Mouse (Mus musculus): ENCODE measurements around the gene Ptprt.

DNA sequence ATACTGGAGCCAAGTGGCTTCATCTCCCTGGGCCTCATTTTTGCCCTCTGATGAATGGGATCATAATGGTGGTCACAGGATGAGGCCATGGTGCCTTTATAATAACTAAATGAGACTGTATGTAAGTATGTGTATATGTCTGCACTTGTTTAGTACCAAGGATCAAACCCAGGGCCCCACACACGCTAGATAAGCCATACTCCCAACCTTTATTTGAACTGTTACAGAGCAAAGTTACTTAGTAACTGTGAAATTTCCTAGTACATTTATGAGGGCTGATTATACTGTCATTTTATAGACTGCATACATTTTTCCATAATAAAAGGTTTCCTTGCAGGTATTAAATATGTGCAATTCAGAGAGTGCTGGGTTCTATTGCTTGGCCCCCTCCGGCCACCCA is 49.5 kb upstream of the Ptprt start:
- TF ChIP-seq CTCF (IDR thresholded peaks at IDR 0.05; ENCODE audit: borderline replicate concordance, insufficient read depth, low read depth, low read length) = no peak
- TF ChIP-seq POLR2A (IDR thresholded peaks at IDR 0.05; ENCODE audit: borderline replicate concordance, insufficient read depth, low read length) = no peak

Data from cerebellum, adult 2 months (tissue).